Mouse (Mus musculus) adrenal gland, adult 10 weeks (tissue): ENCODE data around the gene Olfr320. TPM values are rescaled to one million over a fixed set of nuclear protein-coding genes. Genes with fewer than 3 reads are reported as not detected.

Experiments used
- polyA plus RNA-seq: library from polyadenylated mRNA; stranded (reverse); fragments of 350-450 nt; fragmentation: Illumina TruSeq; extraction: RNeasy Lipid Tissue Mini Kit (QIAGEN cat#74804); gene quantifications from one replicate; pipeline ENCODE4 v1.2.3, GENCODE M21; 2014; ENCODE audit warnings: low read depth, low replicate concordance

The Olfr320 gene
- polyA plus RNA-seq, result not detected

GRCm38 (mm10) chr11:58680799-58681198, at the start of gene Olfr320:
Gene Olfr320 (plus strand): TSS chr11:58681099.

GRCm38 (mm10) chr11:58640272-58640867, 40.5 kb upstream of the Olfr320 start, which contains the start of gene Trim58:
Gene Trim58 (plus strand): TSS chr11:58640465.

GRCm38 (mm10) chr11:58658596-58658995, 22.3 kb upstream of the Olfr320 start, which contains the start of gene Olfr322:
Gene Olfr322 (plus strand): TSS chr11:58658782.

GRCm38 (mm10) chr11:58698862-58699261, 18.0 kb downstream of the Olfr320 start, which contains the start of gene Olfr319:
Gene Olfr319 (plus strand): TSS chr11:58699162.

GRCm38 (mm10) chr11:58723914-58724313, 43.0 kb downstream of the Olfr320 start, which contains the start of gene Olfr318:
Gene Olfr318 (minus strand): TSS chr11:58724014.

Other genes with a start within 250 kb of the Olfr320 start
- not detected for gene Gm12253, start 248.5 kb upstream of the Olfr320 start, polyA plus RNA-seq
- gene Lypd9, start 228.2 kb upstream of the Olfr320 start, polyA plus RNA-seq, result not detected
- not detected for gene Olfr30, start 218.8 kb upstream of the Olfr320 start, polyA plus RNA-seq
- not detected for gene Olfr332, start 188.5 kb upstream of the Olfr320 start, polyA plus RNA-seq
- gene Olfr331, start 178.5 kb upstream of the Olfr320 start, polyA plus RNA-seq, result not detected
- 1.5 TPM for gene Olfr330, start 146.3 kb upstream of the Olfr320 start, polyA plus RNA-seq
- 3.0 TPM for gene Olfr329-ps, start 134.7 kb upstream of the Olfr320 start, polyA plus RNA-seq
- gene Olfr328, start 125.5 kb upstream of the Olfr320 start, polyA plus RNA-seq, result not detected
- gene Olfr224, start 110.5 kb upstream of the Olfr320 start, polyA plus RNA-seq, result not detected
- gene Olfr325, start 103.4 kb upstream of the Olfr320 start, polyA plus RNA-seq, result not detected
- not detected for gene Olfr324, start 86.0 kb upstream of the Olfr320 start, polyA plus RNA-seq
- gene 2210407C18Rik, start 65.0 kb upstream of the Olfr320 start, polyA plus RNA-seq, result not detected
- not detected for gene Olfr323, start 50.6 kb upstream of the Olfr320 start, polyA plus RNA-seq
- not detected for gene Trim58, start 40.6 kb upstream of the Olfr320 start, polyA plus RNA-seq
- not detected for gene Olfr322, start 22.3 kb upstream of the Olfr320 start, polyA plus RNA-seq
- not detected for gene Olfr319, start 18.1 kb downstream of the Olfr320 start, polyA plus RNA-seq
- not detected for gene Olfr318, start 42.9 kb downstream of the Olfr320 start, polyA plus RNA-seq
- not detected for gene Olfr317, start 58.1 kb downstream of the Olfr320 start, polyA plus RNA-seq
- not detected for gene Olfr316, start 71.6 kb downstream of the Olfr320 start, polyA plus RNA-seq
- not detected for gene Olfr315, start 92.1 kb downstream of the Olfr320 start, polyA plus RNA-seq
- gene Olfr314, start 101.9 kb downstream of the Olfr320 start, polyA plus RNA-seq, result not detected
- gene Fam183b, start 120.9 kb downstream of the Olfr320 start, polyA plus RNA-seq, result 4.1 TPM
- gene Olfr313, start 133.9 kb downstream of the Olfr320 start, polyA plus RNA-seq, result not detected
- gene Olfr312, start 148.1 kb downstream of the Olfr320 start, polyA plus RNA-seq, result not detected
- gene Olfr311, start 158.2 kb downstream of the Olfr320 start, polyA plus RNA-seq, result not detected
- 5.5 TPM for gene Gm12258, start 166.1 kb downstream of the Olfr320 start, polyA plus RNA-seq
- gene 2810021J22Rik, start 186.1 kb downstream of the Olfr320 start, polyA plus RNA-seq, result 6.7 TPM
- gene Zfp39, start 223.1 kb downstream of the Olfr320 start, polyA plus RNA-seq, result 5.9 TPM
- not detected for gene Btnl10, start 236.8 kb downstream of the Olfr320 start, polyA plus RNA-seq